Mouse (Mus musculus): ENCODE data around the gene Olfr1085.
"Not testable (repeated sequence)": the region's sequence is repeated elsewhere in the genome, so short reads cannot be mapped to it uniquely, and the experiment has no call there.

Gene Olfr1085

DNA sequence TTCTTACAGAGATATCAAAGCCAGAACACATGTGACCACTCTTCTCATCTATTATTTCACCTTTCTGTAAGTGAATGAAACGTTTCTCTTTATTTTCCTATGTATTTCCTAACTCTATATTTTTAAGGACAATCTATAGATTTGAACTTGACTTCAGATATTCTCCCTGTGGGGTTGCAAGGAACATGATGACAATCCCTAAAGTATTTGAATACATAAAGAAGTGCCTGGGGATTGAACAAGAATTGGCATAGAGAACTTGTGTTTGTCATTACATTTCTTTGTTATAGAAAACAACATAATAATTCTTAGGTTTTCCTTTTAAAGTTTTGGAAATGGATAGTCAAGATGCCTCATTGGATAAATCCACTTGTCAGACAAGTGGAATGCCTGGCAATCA lies at the start of gene Olfr1085:
Olfr1085 (minus strand) TSS at position 101 of the 400 bp plus-strand sequence.
- no peak for DNase-seq (ENCODE audit: low spot score in 2 of 2)

DNA sequence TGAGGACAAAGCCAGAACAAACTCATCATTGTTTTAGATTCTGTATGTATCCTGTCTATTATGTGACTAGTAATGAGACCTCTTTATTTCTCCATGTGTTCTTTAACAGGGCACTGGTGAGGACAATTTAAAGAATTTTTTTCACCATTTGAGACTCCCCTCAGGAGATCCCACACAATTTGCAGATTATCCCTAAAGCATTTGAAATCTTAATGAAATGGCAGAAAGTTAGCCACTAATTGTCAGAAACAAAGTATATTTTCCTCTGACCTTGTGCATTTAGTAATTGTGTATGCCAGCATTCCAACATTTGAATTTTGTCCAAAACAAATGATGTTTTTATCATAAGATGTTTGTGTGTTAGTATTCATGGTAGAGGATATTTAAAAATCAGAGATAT lies 36.5 kb upstream of the Olfr1085 start, which contains the start of gene Olfr1087:
Olfr1087 (minus strand) TSS at position 101 of the 400 bp plus-strand sequence.
- DNase-seq (ENCODE audit: low spot score in 2 of 2): no peak

DNA sequence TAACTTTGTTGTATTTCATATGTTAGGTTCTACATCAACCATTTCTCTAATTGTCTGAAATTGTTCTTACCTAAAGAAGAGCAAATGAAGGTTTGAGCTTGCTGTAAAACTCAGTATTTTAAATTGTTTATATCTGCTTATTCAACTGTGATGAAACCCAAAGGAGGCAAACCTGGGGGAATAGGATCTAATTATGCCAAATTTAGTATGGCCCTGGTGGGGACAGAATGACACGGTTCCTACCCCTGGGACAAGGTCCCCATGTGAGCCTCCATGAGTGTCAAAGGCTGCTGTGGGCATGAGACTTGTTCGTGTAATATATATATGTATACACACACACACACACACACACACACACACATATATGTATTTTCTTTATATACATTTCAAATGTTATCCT lies 18.2 kb upstream of the Olfr1085 start, which contains the start of gene Olfr1086:
Olfr1086 (minus strand) TSS at position 101 of the 400 bp plus-strand sequence.
- DNase-seq (ENCODE audit: low spot score in 2 of 2): no peak

DNA sequence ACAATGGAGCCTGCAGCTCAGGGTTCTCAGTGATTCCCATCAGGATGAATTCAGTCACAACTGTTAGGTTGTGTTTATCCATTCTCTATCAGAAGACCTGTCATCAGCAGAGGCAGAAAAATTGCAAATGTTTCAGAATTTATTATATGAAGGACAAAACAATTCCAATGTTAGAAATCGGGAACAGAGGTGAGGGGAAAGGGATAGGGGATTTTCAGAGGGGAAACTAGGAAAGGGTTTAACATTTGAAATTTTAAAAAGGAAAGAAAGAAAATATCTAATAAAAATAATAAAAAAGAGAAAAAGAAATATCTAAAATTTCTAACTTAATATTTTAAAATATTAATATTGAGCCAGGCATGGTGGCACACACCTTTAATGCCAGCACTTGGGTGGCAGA lies 22.2 kb downstream of the Olfr1085 start, which contains the start of gene Olfr1084:
Olfr1084 (minus strand) TSS at position 101 of the 400 bp plus-strand sequence.
- not testable (repeated sequence) for DNase-seq (ENCODE audit: low spot score in 2 of 2)
